Mouse (Mus musculus): ENCODE data around the gene Ift22. TPM values are rescaled to one million over a fixed set of nuclear protein-coding genes. Genes with fewer than 3 reads are reported as not detected.

Ift22 gene
- polyA plus RNA-seq, 1 experiment from 2014 or later: 45.9 TPM

DNA sequence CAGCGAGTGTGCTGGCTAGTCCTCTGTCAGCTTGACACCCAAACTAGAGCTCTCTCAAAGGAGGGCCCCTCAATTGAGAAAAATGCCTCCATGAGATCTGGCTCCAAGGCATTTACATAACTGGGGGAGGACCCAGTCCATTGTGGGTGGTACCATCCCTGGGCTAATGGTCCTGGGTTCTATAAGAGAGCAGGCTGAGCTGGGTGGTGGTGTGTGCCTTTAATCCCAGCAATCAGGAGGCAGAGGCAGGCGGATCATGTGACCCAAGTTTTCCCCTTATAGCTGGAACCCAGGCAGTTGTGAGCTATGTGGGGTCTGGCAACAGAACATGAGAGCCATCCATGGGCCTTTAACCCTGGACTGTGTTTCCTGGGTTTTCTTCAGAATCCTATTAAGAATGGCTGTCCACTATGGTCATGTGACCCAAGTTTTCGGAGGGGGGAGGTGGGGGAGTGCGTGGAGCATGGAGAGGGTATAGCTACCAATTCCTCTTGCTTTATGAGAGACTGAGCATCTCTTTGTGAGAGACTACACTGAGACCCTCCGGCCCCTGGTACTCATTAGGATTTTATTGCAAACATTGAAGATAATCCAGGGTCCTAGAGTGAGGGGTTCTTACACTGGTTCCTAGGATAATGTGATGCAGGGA lies 53.5 kb downstream of the Ift22 start:
- Histone ChIP-seq H3K4me2 (ENCODE audit: low read length) (peak overlapping the region; percentile 80), H3K4me1 (ENCODE audit: control insufficient read depth in 2 of 2, insufficient read depth in 2 of 2, low read length in 2 of 2) (peaks cover 9 to 28% of the 10 kb centered on the region in 2 experiments), H3K27ac (replicated peaks in 1 of 2; ENCODE audit: control insufficient read depth in 1 of 2, insufficient read depth in 1 of 2, low read depth in 2 of 2, low read length in 2 of 2) (peak overlapping the region; percentile 82 to 89), H3K9ac (ENCODE audit: low read length) (peak overlapping the region; percentile 82), H3K27me3 (ENCODE audit: control insufficient read depth, insufficient read depth, low read length) (no peaks in the 10 kb centered on the region), H3K9me3 (ENCODE audit: control insufficient read depth, low read length) (no peaks in the 10 kb centered on the region), H3K36me3 (ENCODE audit: control insufficient read depth, insufficient read depth, low read length) (peaks cover 37% of the 10 kb centered on the region), H3K4me3 (ENCODE audit: control insufficient read depth in 1 of 2, insufficient read depth in 1 of 2, low read depth in 1 of 2, low read length in 2 of 2) (peak overlapping the region; percentile 68 to 94)
- 25% methylated on average over 5 of the region's 5 CpGs for WGBS
- ATAC-seq (ENCODE audit: insufficient number of reproducible peaks, insufficient read depth, low FRiP score, low read depth): no peak

DNA sequence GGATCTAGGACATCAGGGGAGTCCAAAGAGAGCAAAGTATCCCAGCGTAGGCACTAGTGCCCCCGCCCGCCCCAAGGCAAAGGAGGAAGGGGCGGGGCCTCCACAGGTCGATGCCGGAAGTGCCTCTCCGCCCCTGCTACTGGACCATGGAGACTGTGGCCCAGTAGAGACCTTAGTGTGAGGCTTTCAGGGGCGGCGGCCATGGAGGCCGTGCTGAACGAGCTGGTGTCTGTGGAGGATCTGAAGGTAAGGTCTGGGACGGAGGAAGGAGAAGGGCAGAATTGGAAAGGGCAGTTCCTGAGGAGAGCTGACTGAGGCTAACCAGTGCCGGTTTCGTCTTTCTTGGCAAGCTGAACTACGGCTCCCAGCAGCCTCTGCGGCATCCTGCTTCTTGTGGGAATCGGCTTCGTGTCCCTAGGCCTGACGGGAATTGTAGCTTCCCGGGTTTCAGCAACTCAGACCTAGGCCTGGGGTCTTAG lies 54.1 kb downstream of the Ift22 start:
- peak overlapping the region; percentile 68 to 94 for H3K4me3 ChIP-seq (ENCODE audit: control insufficient read depth in 1 of 2, insufficient read depth in 1 of 2, low read depth in 1 of 2, low read length in 2 of 2)
- H3K9ac ChIP-seq (ENCODE audit: low read length): peak overlapping the region; percentile 82
- no peaks in the 10 kb centered on the region for H3K27me3 ChIP-seq (ENCODE audit: control insufficient read depth, insufficient read depth, low read length)
- H3K36me3 ChIP-seq (ENCODE audit: control insufficient read depth, insufficient read depth, low read length): peaks cover 37% of the 10 kb centered on the region
- peak overlapping the region; percentile 82 to 89 for H3K27ac ChIP-seq (replicated peaks in 1 of 2; ENCODE audit: control insufficient read depth in 1 of 2, insufficient read depth in 1 of 2, low read depth in 2 of 2, low read length in 2 of 2)
- H3K9me3 ChIP-seq (ENCODE audit: control insufficient read depth, low read length): no peaks in the 10 kb centered on the region
- peaks cover 12 to 33% of the 10 kb centered on the region in 2 experiments for H3K4me1 ChIP-seq (ENCODE audit: control insufficient read depth in 2 of 2, insufficient read depth in 2 of 2, low read length in 2 of 2)
- ATAC-seq (ENCODE audit: insufficient number of reproducible peaks, insufficient read depth, low FRiP score, low read depth): peak; percentile 89
- H3K4me2 ChIP-seq (ENCODE audit: low read length): peak overlapping the region; percentile 80
- 0% methylated on average over 20 of the region's 20 CpGs for WGBS

DNA sequence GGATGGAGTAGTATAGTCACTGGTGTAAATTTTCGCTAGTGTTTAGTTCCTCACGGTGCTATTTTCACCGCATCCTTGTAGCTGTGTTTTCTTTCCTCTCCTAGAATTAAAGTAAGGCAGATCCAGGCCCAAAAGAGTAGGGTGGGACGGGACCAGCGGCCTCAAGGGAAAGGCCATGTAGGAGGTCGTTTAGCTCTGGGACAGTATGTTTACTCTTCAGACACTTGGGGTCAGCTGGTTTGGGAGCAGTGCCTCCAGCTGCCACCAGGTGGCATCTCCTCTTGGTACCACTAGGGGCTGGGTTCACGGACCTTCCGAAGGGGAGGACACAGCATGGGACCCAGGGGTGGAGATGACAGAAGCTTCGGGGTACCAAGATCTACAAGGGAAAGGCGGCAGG lies 54.6 kb downstream of the Ift22 start:
- Histone ChIP-seq H3K27me3 (ENCODE audit: control insufficient read depth, insufficient read depth, low read length) (no peaks in the 10 kb centered on the region), H3K4me3 (ENCODE audit: control insufficient read depth in 1 of 2, insufficient read depth in 1 of 2, low read depth in 1 of 2, low read length in 2 of 2) (peak overlapping the region; percentile 68 to 94), H3K9me3 (ENCODE audit: control insufficient read depth, low read length) (no peaks in the 10 kb centered on the region), H3K27ac (replicated peaks in 1 of 2; ENCODE audit: control insufficient read depth in 1 of 2, insufficient read depth in 1 of 2, low read depth in 2 of 2, low read length in 2 of 2) (peak overlapping the region; percentile 78 to 82), H3K9ac (ENCODE audit: low read length) (peak overlapping the region; percentile 82), H3K4me2 (ENCODE audit: low read length) (peak overlapping the region; percentile 80), H3K36me3 (ENCODE audit: control insufficient read depth, insufficient read depth, low read length) (peaks cover 37% of the 10 kb centered on the region), H3K4me1 (ENCODE audit: control insufficient read depth in 2 of 2, insufficient read depth in 2 of 2, low read length in 2 of 2) (peaks cover 15 to 36% of the 10 kb centered on the region in 2 experiments)
- ATAC-seq (ENCODE audit: insufficient number of reproducible peaks, insufficient read depth, low FRiP score, low read depth): no peak
- WGBS: 3% methylated on average over 10 of the region's 10 CpGs

- Histone ChIP-seq H3K4me1 (ENCODE audit: control insufficient read depth in 2 of 2, insufficient read depth in 2 of 2, low read length in 2 of 2) (peaks cover 17 to 36% of the 10 kb centered on the region in 2 experiments), H3K4me3 (ENCODE audit: control insufficient read depth in 1 of 2, insufficient read depth in 1 of 2, low read depth in 1 of 2, low read length in 2 of 2) (peak overlapping the region; percentile 68 to 94; a peak in 3 of 4 replicates), H3K9me3 (ENCODE audit: control insufficient read depth, low read length) (no peaks in the 10 kb centered on the region), H3K36me3 (ENCODE audit: control insufficient read depth, insufficient read depth, low read length) (peaks cover 37% of the 10 kb centered on the region), H3K27me3 (ENCODE audit: control insufficient read depth, insufficient read depth, low read length) (no peaks in the 10 kb centered on the region), H3K4me2 (ENCODE audit: low read length) (peak overlapping the region; percentile 80), H3K9ac (ENCODE audit: low read length) (peak overlapping the region; percentile 82), H3K27ac (replicated peaks in 1 of 2; ENCODE audit: control insufficient read depth in 1 of 2, insufficient read depth in 1 of 2, low read depth in 2 of 2, low read length in 2 of 2) (no peak overlapping the region)
- WGBS: 76% methylated on average over 8 of the region's 8 CpGs
- no peak for ATAC-seq (ENCODE audit: insufficient number of reproducible peaks, insufficient read depth, low FRiP score, low read depth)
Measured at GRCm38 (mm10) chr5:136962966-136963540, 55.1 kb downstream of the Ift22 start.

Other genes starting within 250 kb of the Ift22 start
- not detected in 2 replicates for gene Myl10, start 215.0 kb upstream of the Ift22 start, polyA plus RNA-seq (2014; fragmentation: Nextera tagmentation; extraction: Ambion mirVana)
- gene Col26a1, start 24.9 kb upstream of the Ift22 start, polyA plus RNA-seq (2014; fragmentation: Nextera tagmentation; extraction: Ambion mirVana): 7.8 and 14.2 TPM in 2 replicates
- 284 and 314 TPM in 2 replicates for gene Fis1, start 45.1 kb downstream of the Ift22 start, polyA plus RNA-seq (2014; fragmentation: Nextera tagmentation; extraction: Ambion mirVana)
- gene Cldn15, start 58.5 kb downstream of the Ift22 start, polyA plus RNA-seq (2014; fragmentation: Nextera tagmentation; extraction: Ambion mirVana): 5.3 TPM in 2 replicates
- 36.7 and 38.3 TPM in 2 replicates for gene Plod3, start 78.9 kb downstream of the Ift22 start, polyA plus RNA-seq (2014; fragmentation: Nextera tagmentation; extraction: Ambion mirVana)
- gene Znhit1, start 79.9 kb downstream of the Ift22 start, polyA plus RNA-seq (2014; fragmentation: Nextera tagmentation; extraction: Ambion mirVana): 77.0 and 83.5 TPM in 2 replicates
- 0.09 TPM in 1 of 2 replicates, not detected in the other for gene Vgf, start 118.2 kb downstream of the Ift22 start, polyA plus RNA-seq (2014; fragmentation: Nextera tagmentation; extraction: Ambion mirVana)
- 117 and 120 TPM in 2 replicates for gene Ap1s1, start 138.0 kb downstream of the Ift22 start, polyA plus RNA-seq (2014; fragmentation: Nextera tagmentation; extraction: Ambion mirVana)
- 0.93 and 1.0 TPM in 2 replicates for gene Serpine1, start 164.1 kb downstream of the Ift22 start, polyA plus RNA-seq (2014; fragmentation: Nextera tagmentation; extraction: Ambion mirVana)
- gene Trim56, start 208.1 kb downstream of the Ift22 start, polyA plus RNA-seq (2014; fragmentation: Nextera tagmentation; extraction: Ambion mirVana): 8.1 and 8.4 TPM in 2 replicates
- not detected in 2 replicates for gene Muc3, start 241.2 kb downstream of the Ift22 start, polyA plus RNA-seq (2014; fragmentation: Nextera tagmentation; extraction: Ambion mirVana)

All from heart, embryonic 14.5 days (tissue).